Mouse (Mus musculus) myocyte (in vitro differentiated cells): ENCODE data around the gene Traf6.

Source experiments
- E2F4 ChIP-seq: IDR thresholded peaks from one replicate; pipeline ENCODE4 v1.6.1; 2011; ENCODE audit warnings: mild to moderate bottlenecking, control low read depth, moderate library complexity; ENCODE audit not compliant: insufficient read depth
- MAX ChIP-seq: IDR thresholded peaks from one replicate; pipeline ENCODE4 v1.6.1; 2011; ENCODE audit warnings: low read depth, mild to moderate bottlenecking, control low read depth
- MYOD1 ChIP-seq, 3 experiments: IDR thresholded peaks; one replicate each; pipeline ENCODE4 v1.6.1; 2011; ENCODE audit warnings: control low read depth in 2 of 3, low read depth in 2 of 3, mild to moderate bottlenecking in 2 of 3, moderate library complexity in 1 of 3; ENCODE audit not compliant: insufficient read length in 2 of 3, control insufficient read depth in 1 of 3
- TCF12 ChIP-seq: IDR thresholded peaks from one replicate; pipeline ENCODE4 v1.6.1; 2011; ENCODE audit warnings: mild to moderate bottlenecking, control low read depth; ENCODE audit not compliant: poor library complexity, insufficient read depth, severe bottlenecking

- TF ChIP-seq MYOD1 (IDR thresholded peaks at IDR 0.05; ENCODE audit: control insufficient read depth in 1 of 3, insufficient read length in 2 of 3, low read depth in 2 of 3), result peak; percentile 25 to 88 (median 76)
- TF ChIP-seq MAX, result no peak
- peak; percentile 41 for TF ChIP-seq TCF12
- TF ChIP-seq E2F4, result no peak
Observed at GRCm38 (mm10) chr2:101665058-101665702, 13.0 kb upstream of the Traf6 start.
